Mouse (Mus musculus): ENCODE results near the gene Hoxc12.

Gene Hoxc12

GRCm38 (mm10) chr15:102937036-102937666 lies 594 bp downstream of the Hoxc12 start:
- DNase-seq (ENCODE audit: low spot score in 2 of 2) = no peak

- no peak for DNase-seq (ENCODE audit: low spot score in 2 of 2)
Measured at GRCm38 (mm10) chr15:102939256-102940155, 2.9 kb downstream of the Hoxc12 start.

GRCm38 (mm10) chr15:102942739-102943467 lies 6.3 kb downstream of the Hoxc12 start:
- DNase-seq (ENCODE audit: low spot score in 2 of 2) = no peak

GRCm38 (mm10) chr15:102943468-102943813 lies 6.9 kb downstream of the Hoxc12 start:
- DNase-seq (ENCODE audit: low spot score in 2 of 2) = no peak

- no peak for DNase-seq (ENCODE audit: low spot score in 2 of 2)
Measured at GRCm38 (mm10) chr15:102945185-102946077, 8.9 kb downstream of the Hoxc12 start.

GRCm38 (mm10) chr15:102947276-102947675 lies 10.7 kb downstream of the Hoxc12 start:
- no peak for DNase-seq (ENCODE audit: low spot score in 2 of 2)

GRCm38 (mm10) chr15:102948842-102949241 lies 12.3 kb downstream of the Hoxc12 start:
- no peak for DNase-seq (ENCODE audit: low spot score in 2 of 2)

GRCm38 (mm10) chr15:102949696-102950095 lies 13.1 kb downstream of the Hoxc12 start:
- no peak for DNase-seq (ENCODE audit: low spot score in 2 of 2)

- no peak for DNase-seq (ENCODE audit: low spot score in 2 of 2)
Measured at GRCm38 (mm10) chr15:102950877-102951276, 14.3 kb downstream of the Hoxc12 start.

- DNase-seq (ENCODE audit: low spot score in 2 of 2) = no peak
Measured at GRCm38 (mm10) chr15:102953561-102953960, 17.0 kb downstream of the Hoxc12 start.

GRCm38 (mm10) chr15:102954192-102955006 lies 17.8 kb downstream of the Hoxc12 start, which contains the start of gene Hoxc11:
Gene Hoxc11 (plus strand): TSS chr15:102954427.
- DNase-seq (ENCODE audit: low spot score in 2 of 2) = no peak

GRCm38 (mm10) chr15:102955007-102955382 lies 18.4 kb downstream of the Hoxc12 start:
- no peak for DNase-seq (ENCODE audit: low spot score in 2 of 2)

- no peak for DNase-seq (ENCODE audit: low spot score in 2 of 2)
Measured at GRCm38 (mm10) chr15:102955833-102956640, 19.5 kb downstream of the Hoxc12 start.

- DNase-seq (ENCODE audit: low spot score in 2 of 2) = no peak
Measured at GRCm38 (mm10) chr15:102956906-102957305, 20.3 kb downstream of the Hoxc12 start.

- DNase-seq (ENCODE audit: low spot score in 2 of 2) = no peak
Measured at GRCm38 (mm10) chr15:102959663-102960191, 23.2 kb downstream of the Hoxc12 start.

GRCm38 (mm10) chr15:102961728-102962127 lies 25.2 kb downstream of the Hoxc12 start:
- no peak for DNase-seq (ENCODE audit: low spot score in 2 of 2)

- no peak for DNase-seq (ENCODE audit: low spot score in 2 of 2)
Measured at GRCm38 (mm10) chr15:102962492-102962891, 25.9 kb downstream of the Hoxc12 start.

- no peak for DNase-seq (ENCODE audit: low spot score in 2 of 2)
Measured at GRCm38 (mm10) chr15:102963259-102963658, 26.7 kb downstream of the Hoxc12 start.
